Mouse (Mus musculus) spleen, postnatal 14 days (tissue): ENCODE results near the gene Lrrc36.

Experiments
- DNase-seq, 2 experiments: peaks; one replicate each; pipeline ENCODE4 v3.0.0; 2021 to 2022; ENCODE audit warnings: low spot score in 2 of 2

Lrrc36 gene

DNA sequence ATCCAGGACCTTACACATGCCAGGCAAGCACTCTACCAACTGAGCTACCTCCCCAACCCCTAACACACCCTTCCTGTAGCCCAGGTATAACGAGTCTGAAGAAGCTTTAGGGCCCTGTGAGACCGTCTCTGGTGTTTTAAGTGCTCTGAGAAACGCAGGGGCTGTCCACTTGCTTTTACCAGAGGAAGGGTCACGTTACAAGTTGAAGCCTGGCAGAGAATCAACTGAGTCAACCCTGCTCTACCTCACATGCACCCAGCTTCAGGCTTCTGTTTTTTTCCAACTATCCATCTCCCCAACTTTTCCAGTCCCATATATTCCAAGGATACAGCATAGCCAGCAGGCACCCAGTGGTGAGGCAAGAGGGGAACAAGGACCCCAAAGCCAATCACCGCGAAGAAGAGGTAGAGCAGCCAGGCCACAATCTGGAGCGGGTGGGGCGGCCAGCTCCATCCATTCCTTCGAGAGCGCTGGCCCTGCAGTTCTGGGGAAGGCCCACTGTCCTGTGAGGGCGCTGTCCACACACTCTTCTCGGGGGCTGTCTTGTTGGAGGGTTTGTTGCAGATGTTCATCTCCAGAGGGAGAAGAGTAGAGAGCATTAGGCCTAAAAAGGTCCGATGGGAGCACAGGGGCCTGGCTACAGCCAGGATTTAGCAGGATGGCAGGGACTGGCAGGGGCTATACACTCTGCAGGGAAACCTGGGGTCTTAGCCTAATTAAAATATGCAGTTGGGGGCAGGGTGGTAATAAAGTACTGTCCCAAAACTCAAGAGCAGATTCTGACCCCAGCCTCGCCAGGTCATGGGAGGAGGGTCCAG is 70.0 kb downstream of the Lrrc36 start:
- DNase-seq, result no peak

DNA sequence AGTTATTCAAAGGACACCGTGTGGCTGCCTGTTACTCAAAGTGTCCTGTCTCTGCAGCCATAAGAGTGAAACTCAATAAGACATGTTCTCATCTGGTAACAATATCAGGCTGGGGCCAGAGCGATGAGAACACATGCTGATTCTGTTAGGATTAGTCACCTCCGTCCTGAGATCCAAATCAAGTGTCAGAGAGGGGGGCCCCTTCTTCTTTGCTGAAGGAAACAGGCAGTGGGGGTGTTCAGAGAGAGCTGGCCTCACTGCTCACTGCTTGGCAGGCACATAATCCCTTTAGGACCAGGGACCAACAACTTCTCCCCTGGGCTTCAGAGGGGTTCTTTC is 70.6 kb downstream of the Lrrc36 start:
- no peak for DNase-seq

DNA sequence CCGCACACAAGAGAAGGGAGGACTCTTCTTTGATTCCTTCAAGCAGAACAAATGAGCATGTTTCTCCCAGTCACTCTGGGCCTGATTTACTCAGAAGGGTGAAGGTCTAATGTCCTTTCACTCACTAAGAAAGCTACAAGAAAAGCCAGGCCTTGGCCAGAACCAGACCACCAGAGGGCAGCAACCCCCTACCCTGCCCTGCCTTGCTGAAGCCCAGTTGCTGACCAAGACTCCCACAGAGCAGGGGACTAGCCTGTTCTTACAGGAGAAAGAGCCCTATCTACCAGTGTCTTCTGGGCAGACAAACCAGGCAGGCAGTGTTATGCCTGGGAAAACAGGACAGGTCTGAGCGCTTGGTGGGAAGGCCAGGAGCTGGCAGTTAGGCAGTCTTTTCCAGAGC is 71.0 kb downstream of the Lrrc36 start:
- DNase-seq, result peak in 1 of 2 experiments; percentile 30

DNA sequence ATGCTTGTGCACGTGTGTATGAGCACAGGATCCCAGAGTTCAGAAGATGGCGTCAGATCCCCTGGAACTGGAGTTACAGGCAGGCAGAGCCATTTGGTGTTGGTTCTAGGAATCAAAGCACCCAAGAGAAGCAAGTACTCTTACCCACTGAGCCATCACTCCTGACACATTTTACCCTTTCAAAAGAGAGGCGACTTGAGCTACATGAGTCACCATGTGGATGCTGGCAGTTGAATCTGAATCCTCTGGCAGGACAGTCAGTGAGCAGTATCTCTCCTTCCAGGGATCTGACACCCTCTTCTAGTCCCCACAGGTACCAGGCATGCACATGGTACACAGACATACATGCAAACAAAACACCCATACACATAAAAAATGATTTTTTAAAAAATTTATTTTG is 74.7 kb downstream of the Lrrc36 start:
- DNase-seq, result no peak

DNA sequence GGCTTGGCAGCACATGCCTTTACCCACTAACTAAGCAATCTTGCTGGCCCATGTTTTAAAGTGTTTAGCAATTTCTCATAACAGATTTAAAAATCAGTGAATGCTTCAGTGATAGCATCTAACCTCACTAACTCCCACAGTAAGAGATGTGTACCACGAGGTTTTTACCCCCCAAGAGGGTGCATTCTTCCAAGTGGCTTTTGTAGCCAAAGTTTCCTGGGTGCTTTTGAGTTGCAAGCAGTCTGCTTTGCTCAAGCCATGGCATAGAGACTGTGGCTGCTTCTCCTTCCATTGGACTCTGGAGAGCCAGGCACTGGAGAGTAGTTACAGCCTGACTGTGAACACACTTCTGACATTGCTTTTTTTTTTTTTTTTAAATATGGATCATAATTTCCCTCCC is 75.9 kb downstream of the Lrrc36 start:
- no peak for DNase-seq

DNA sequence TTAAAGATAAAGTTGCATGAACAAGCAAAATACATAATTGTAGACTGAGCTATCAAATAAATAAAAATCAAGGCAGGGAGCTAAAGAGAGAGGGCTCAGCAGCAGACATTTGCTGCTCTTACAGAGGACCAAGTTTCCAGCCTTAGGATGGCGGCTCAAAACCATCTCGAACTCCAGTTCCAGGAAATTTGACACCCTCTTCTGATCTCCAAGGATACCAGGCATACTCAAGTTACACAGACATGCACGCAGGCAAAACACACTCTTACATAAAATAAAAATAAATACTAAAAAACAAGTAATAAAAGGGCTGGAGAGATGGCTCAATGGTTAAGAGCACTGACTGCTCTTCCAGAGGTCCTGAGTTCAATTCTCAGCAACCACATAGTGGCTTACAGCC is 80.1 kb downstream of the Lrrc36 start:
- DNase-seq, result no peak

DNA sequence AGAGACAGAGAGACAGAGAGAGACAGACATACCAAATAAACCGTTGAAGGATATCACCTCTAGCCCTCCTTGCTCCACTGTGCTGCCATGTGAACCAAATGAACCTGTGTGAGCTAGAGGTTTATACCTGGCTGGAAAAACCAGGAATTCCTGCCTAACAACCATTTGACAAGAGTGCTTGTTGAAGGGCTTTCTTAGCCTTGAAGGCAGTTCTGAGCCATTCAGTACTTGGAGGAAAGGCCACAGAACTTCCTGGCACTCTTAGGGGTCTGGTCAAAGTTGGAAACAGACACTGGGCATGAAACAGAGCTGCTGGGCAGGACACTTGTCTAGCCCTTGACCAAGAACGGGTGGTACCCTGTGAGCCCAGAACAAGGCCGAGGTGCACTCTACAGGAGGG is 81.2 kb downstream of the Lrrc36 start:
- no peak for DNase-seq

DNA sequence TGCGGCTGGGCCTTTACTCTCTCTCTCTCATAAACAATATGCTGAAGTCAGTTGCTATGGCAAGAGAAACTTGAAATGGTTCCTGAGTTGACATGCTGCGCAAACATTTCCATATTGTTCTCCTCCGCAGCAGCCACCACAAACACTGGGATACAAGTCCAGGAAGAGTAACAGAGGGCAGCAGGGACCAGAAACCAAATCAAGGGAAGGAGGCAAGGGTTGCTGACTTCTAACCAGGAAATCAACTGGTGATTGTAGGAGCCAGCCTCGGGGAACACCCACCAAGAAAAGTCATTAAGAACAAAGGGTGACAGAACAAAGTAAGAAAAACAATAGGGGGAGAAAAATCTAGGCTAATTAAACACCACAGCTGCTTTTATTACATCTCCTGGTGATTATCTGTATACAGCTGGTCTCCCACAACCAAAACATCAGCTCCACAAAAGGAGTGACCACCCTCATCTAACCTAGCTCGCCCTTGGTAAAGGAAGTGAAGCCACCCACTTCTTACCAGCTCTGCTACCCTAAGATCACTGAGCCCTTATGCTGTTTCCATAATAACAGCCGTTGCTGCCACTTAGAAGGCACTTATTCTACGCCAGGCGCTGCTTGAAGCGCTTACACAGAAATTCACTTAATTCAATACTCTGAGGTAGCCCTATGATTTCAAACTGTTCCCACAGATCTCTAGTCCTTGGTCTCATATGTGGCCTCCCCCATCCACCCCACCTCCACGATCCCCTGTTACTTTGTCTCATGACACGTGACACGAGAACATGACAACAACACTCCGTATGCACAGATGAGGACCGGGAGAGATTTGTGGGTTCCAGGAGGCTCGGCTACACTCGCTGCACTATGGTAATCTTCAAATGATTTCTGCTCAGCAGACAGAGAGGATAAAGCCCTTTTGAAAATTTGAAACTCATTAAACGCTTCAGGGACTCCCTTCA is 82.3 kb downstream of the Lrrc36 start:
- no peak for DNase-seq

DNA sequence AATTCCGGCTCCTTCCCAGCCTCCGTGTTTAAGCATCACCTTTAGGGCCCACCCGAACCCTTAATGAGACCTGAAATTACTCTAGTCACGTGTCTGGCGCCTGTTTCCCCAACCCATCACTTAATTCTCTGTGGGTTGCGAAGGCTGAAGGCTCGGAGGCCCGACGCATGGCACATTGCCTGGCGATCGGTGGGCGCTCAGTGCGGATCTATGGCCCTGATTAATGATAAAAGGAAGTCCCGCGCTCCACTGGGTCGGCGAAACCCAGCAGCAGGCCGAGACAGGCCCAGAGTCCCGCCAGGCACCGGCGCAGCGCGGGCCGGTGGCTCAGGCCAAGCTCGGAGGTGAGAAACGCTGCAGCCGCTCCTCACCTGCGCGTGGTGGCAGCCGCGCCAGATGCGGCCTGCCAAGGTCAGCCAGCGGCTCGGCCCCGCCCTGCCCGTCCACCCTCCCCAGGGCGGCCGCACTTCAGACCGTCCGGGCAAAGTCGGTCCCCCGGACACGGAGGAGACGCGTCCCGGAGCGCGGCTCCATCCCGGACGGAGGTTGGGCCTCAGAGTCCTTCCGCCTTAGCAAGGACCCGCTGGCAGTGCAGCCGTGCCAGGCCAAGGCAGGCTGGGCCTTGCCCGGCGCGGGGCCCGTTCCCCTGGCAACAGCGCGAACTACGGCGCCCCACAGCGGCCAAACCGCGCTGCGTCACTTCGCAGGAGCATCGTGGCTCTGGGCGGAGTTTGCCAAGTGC is 83.2 kb downstream of the Lrrc36 start, which contains the start of gene Zdhhc1:
Gene Zdhhc1, minus strand, starts transcription at position 464 of the 742 bp plus-strand sequence.
- peak; percentile 62 to 81 for DNase-seq

DNA sequence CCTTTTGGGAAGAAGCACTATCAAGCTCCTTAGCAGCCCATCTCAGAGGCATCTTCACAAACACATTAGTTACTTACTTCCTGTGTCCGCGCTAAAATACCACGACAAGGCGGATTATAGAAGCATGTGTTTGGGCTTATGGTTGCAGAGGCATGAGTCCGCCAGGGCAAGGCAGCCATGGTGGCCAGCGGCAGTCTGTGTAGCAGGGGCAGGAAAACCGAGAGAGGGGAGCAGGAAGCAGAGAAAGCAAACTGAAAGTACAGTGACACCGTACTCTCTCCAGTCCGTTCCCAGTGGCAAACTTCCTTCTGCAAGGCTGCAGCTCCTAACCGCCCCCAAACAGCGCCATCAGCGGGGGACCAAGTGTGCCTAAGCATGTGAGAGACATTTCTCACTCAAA is 86.4 kb downstream of the Lrrc36 start:
- DNase-seq, result no peak

DNA sequence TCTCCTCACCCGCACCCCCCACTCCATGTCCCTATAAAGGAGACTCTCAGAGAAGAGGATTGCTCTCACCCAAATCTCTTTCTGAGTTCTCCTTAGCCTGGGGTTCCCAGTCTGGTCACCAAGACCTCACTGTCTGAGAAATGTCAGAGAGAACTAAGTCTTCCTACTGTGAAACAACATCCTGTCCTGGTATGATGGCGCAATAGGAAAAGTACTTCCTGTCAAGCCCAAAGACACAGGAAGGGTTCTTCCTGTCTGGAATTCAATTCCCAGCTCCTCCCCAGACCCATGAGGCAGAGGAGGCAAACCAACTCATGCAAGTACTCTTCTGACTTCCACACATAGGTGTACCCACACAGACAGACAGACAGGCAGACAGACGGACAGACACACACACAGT is 91.2 kb downstream of the Lrrc36 start:
- DNase-seq, result no peak

DNA sequence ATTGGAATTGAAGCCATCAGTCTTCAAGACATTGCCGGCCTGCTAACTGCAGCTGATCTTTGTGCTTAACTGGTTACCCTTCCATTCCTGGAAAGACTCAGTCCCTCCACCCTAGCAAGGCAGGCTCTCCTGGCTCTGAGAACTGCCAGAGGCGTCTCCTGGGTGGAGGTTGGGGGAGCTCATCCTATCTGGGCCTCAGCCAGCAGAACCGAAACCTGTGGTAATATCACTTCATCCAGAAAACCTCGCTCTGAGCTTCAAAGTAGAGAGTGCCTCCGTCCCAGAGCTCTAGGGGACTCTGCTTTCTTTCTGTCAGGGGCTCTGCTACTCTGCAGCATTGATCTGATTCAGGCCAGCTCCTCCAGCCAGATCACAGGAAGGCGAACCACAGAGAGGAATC is 93.6 kb downstream of the Lrrc36 start:
- no peak for DNase-seq

DNA sequence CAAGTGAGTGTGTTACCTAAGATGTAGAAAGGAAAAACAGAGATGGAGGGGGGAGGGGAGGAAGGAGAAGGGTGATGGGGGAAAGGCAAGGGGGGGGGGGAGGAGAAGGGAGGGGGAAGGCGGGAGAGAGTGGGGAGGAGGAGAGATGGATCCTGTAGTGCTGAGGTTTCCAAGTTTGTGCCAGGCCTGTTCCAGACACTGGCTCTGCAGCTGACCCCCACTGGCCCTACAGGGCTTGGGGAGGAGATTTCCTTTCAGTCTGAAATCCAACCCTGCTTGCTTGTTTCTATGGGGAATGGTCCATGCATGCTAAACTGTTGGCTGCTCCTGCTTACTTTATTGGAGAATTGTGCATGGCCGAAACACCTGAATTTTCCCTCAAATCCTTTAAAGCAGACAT is 95.4 kb downstream of the Lrrc36 start:
- DNase-seq, result no peak

DNA sequence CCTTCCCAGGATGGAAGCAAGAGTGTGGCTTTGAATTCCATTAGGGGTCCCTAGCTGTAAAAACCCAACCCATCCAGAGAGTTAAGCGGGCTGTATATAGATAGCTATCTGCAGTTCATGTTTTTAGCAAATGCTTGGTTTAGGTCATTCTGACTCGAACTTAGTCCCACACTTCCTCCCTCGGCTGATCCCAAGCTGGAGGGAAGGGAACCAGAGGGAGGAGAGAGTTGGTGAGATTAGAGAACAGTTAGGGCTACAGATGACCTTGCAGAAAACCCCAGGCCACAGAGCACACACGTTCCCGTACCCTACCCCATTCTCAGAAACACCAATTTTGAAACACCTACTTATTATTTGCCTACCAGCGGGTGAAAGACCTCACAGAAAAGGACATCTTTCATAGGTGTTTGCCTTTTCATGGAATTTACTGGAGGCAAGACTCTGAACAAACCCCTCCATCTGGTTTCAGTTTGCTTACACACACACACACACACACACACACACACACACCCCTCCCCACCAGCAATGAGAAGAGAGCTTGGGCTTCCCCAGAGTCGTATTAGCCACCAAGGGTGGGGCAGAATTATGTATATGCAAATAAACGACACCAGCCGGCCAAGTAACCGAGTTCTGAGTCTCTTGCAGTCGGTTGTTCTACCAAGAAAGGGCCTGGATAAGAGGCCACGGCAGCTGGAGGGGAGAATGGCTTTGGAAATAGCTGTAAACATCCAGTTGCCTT is 96.8 kb downstream of the Lrrc36 start:
- no peak for DNase-seq
